Mouse (Mus musculus) NIH3T3 (cell line): ENCODE measurements around the gene Vrk1.
A peak's percentile ranks its signal among the peaks of the same experiment; 100 is the strongest.

Experiments used
- DNase-seq: peaks from one replicate; pipeline ENCODE4 v3.0.0-alpha.2; 2012; ENCODE audit warnings: low read depth

The Vrk1 gene

DNA sequence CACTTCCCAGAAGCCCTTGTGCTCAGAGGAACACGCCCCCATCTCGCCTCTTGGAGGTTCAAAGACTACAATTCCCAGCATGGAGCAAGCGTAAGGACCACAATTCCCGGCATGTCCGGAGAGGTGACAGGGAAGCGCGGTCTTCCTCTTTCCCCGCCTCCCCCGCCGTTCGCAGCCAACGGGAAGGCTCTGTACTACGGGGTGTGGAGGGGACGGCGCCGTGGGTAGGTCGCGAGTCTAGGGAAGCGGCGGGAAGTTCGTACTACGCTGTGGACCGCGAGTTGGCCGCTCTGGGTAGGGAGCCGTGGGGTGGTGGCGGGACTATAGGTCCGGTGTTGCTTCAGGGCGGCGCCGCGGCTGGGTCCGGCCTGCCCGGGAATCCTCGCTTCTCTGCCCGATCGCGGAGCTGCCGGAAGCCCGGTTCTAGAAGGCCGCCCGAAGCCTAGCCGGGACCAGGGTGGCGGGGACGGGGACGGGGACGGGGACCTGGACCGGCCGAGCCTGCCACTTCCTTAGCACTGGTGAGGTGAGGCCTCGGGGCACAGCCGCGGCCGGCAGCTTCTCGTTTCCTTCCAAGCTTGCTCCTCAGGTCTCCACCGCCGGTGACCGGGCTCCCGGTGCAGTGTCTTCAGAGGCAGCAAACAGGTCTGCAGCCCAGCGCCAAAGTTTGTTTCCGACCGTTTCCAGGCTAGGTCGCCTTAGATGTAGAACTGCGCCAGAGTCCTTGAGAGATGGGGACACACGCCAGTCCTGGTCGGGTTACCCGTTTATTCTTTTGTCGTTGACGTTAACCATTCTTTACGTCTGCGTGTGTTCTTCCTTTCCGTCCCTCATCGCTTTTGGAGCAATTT lies at the start of gene Vrk1:
Vrk1 (plus strand) TSS at position 164 of the 851 bp plus-strand sequence.
- DNase-seq, result peak; percentile 97

DNA sequence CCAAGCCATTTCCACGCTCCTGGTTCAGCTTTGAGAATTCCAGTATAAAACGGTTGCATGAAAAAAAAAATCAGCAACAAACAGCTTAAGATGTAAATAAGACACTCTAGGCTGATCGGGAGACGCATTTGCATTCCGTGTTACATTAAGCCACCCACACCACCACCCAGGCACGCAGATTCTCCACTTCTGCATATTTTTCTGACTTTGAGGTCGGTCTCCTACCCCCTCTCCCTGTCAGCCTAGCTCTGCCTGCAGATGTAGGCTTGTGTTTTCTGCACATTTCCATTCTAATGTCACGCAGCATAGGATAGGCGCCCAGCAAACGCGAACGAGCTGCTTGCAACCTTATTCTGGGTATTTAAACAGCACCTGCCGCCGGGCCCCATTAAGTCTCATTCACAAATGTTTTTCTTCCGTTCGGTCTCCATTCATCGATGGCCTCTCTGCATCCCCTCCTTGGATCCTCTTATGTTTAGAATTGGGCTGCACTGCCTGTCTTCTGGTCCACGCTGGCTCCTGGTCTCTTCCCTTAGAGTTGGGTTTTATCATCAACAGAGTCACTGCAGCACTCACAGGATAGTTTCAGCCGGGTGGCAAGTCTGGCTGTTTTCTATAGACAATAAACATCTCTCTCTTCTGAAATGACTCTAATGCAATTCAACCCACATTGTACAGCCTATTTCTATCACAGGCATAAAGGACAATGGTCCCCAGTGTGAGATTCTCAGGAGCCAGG lies 49.3 kb upstream of the Vrk1 start:
- DNase-seq, result no peak

DNA sequence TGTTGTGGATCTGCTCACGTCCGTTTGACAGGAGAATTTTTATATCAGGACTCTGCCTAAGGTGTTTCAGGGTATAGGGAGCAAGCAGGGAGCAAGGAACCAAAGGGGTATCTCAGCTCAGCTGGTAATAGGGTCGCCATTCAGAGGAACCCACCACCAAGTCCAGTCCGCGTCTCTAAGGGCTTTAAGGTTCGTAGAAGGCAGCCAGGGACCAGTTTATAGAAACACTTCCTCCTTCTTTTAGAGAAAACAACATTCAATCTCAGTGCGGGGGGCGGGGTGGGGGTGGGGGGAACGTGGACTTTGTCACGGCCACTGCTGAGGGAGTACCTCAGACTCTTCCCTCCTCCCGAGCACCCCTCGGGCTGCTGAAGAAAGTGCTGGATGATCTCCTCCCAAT lies 48.4 kb upstream of the Vrk1 start:
- no peak for DNase-seq

- peak; percentile 93 for DNase-seq
Measured at GRCm38 (mm10) chr12:105962103-105963011, 47.7 kb upstream of the Vrk1 start.

- DNase-seq, result peak; percentile 29
Measured at GRCm38 (mm10) chr12:105963012-105963572, 46.9 kb upstream of the Vrk1 start.

GRCm38 (mm10) chr12:105966887-105967637 lies 43.0 kb upstream of the Vrk1 start:
- DNase-seq, result peak; percentile 17

DNA sequence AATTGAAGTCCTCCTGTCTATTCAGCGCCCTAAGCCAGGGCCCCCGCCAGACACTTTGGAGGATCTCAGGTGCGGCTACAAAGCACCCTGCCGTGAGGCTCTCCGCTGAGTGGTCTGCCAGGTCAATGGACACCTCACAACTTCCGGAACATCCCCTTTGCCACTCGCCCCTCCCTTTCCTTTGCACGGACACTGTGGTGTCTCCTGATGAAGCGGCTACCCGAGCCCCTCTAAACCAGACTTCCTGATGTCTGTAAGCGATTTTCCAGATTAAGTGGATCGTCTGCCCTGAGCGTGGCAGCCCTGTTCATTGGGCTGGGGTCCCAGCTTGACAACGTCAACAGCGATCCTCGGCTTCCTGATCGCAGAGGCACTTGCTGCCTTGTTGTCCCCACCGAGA lies 42.2 kb upstream of the Vrk1 start:
- no peak for DNase-seq

DNA sequence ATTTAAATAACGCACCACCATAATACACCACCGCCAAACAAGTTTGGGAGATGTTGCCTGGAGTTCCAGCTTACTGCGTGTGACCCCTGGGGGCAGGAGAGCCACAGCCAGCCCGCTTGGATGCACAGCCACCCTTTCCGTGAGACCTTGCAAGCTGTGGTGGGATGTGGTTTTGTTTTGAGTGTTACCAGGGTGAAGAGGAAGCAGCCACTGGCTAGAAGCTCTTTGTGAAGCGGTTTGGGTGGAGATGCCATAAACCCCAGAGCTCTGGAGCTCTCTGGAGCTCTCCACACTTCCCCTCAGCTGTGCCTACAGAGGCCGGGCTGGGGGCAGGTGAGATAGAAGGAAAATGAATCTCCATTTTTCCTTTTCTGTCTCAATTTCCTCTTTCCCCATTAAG lies 38.8 kb upstream of the Vrk1 start:
- no peak for DNase-seq

GRCm38 (mm10) chr12:105972673-105973072 lies 37.4 kb upstream of the Vrk1 start:
- DNase-seq, result no peak

DNA sequence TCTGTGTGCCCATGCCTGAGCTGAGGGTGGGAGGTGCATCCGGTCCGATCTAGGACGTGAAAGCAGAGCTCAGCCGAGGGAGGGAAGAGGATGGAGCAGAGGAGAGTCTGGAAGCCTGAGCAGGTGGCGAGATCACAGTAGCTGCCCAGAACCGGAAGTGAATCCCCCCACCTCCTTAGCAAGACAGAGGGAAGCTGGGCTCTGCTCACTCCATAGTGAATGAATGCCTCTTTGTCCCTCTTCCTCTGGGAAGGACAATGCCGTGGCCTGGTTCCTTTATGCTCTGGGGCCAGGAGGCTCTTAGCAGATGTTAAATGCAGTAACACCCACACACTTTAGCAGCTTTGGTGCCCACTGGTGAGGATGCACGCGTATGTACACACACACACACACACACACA lies 36.3 kb upstream of the Vrk1 start:
- no peak for DNase-seq

DNA sequence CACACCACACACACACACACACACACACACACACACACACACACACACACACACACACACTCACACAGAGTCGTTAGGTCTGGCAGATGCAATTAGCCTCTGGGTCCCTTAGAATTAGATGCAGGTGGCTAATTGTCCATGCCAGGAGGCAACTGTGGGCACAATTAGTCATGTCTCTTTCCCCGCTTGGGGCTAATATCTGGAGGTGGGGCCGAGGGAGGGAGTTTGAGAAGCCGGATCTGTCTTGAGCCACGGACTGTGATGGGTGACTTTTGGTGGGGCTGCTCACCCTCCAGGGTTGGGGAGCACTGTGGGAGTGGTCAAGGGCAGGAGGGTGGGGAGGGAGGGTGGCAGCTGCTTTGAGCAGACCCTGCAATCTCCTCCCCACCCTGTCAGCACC lies 35.9 kb upstream of the Vrk1 start:
- DNase-seq, result no peak

DNA sequence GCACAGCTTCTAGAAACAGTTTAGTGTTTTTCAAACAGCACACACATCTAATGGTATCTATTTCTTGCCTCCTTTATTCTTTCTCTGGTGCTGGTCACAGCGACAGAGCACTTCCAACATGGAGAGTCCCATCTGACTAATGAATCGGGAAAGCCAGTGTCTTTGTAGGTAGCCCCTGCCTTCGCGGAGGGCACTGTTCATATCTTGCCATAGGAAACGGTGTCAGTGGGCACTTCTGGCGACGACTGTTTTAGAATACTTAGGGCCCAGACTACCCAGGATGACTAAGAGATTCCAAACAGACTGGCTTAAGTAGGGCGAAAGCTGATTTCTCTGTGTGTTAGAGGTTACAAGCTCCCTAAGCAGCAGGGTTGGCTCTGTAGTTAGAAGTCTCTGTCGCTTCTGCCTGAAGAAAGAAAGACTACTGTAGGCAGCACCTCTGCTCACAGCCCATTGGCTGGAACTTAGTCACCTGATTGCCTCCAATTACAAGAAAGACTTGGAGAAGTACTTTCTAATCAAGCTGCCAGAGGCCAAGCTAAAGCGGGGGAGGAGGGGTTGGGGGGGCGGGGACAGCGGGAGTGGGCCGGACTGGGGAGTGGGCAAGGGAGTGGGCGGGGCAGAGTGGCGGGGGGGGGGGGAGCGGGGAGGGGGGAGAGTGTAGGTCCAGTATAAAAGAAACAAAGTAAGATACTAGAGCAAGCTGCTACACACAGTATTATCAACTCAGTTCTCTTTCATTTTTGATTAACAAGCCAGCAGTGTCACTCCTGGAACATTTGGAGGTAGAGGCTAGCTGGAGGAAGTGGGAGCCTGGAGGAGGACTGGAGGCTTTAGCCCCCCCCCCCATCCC lies 28.7 kb upstream of the Vrk1 start:
- DNase-seq, result no peak

DNA sequence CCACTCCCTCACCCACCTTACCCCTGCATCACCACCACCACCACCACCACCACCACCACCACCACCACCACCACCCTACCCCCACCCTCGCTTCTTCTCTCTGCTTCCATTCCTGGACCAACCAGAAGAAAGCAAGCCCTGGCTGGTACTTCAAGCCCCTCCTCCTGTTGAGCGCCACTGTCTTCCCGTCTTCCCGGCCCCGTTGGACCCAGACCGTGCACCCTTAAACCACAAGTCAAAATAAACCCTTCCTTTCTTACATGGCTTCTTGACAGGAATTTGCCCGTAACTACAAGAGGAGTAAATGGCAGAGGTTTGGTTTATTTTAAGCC lies 28.1 kb upstream of the Vrk1 start:
- DNase-seq, result no peak

DNA sequence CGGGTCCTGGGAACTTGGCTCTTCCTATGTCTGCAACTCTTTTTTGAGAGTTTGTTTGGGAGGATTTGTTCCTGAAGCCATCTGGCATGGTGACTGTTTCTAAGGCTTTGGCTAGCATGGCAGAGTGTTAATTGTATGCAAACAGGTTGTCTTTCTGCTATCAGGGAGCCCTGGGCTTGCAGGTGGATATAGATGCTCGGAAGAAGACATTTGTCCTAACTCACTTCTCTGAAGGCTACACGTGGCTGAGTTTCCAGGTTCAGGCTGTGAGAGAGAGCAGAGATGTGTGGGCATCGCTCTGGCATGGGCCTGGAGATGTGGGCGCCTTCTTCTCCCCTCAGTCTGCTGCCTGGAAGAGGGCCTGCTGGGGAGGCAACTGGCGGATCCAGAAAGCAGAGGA lies 27.4 kb upstream of the Vrk1 start:
- no peak for DNase-seq

DNA sequence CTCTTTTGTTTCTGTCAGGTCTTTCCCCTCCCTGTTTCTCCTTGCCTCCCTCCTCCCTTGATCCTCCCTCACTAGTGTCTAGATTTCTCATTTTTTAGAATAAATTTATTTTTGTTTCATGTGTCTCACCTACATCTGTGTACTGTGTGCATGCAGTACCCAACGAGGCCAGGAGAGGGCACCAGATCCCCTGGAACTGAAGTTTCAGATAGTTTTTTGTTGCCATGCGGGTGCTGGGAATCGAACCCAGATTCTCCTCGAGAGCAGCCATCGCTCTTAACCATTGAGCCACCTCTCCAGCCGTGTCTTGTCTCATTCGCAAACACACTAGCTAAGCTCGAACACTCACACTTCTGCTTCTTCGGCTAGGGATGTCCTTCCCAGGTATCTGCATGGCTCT lies 26.5 kb upstream of the Vrk1 start:
- DNase-seq, result no peak

DNA sequence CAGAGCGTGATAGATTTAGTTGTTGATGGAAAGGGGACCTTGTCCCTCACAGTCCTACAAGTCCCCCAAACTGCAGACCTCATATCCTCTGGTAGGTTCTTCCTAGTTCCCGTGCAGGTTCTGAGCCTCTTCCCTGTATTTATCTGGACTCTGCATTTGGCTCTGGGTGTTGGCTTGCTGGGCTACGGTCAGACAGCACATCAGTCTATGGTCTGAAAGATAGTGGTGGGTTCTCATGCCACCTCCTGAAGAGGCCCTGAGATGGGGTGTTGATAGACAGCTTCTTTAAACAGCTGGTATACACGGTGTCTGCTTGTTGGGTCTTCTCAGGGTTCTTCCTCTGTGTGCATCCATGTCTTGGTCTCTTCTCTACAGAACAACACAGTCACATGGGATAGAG lies 21.6 kb upstream of the Vrk1 start:
- no peak for DNase-seq

DNA sequence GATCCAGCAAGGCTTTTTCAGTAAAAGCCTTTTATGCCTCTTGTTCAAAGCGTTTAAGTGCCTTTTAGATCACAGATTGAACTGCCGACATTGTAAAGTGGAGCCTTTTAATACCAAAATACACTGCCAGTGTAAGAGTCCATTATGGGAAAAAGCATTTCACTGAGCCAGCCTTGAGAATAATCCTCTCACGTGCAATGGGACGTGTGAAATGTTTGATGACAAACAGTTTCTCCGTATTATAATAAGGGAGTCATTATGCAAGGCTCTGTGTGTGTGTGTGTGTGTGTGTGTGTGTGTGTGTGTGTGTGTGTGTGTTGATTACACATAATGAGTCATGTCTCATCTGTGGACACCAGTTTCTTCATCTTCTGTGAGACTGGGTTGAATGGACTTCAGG lies 17.3 kb upstream of the Vrk1 start:
- no peak for DNase-seq

DNA sequence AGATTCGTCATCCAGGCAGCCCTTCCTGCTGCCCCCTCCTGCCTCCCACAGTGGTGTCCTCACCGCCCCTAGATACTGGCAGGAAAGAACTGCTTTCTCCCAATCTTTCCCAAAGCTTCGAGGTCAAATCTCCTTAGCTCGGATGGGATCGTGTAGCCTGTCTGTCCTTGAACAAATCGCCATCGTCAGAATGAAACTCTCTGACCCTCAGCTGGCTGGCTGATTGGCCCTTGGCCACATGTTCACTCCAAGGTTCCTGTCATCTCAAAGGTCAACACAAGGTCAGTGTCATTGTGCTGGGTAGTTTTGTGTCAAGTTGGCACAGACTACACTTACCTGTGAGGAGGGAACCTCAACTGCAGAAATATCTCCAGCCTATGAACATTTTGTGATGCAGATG lies 16.7 kb upstream of the Vrk1 start:
- DNase-seq, result no peak

GRCm38 (mm10) chr12:105995940-105996339 lies 14.1 kb upstream of the Vrk1 start:
- no peak for DNase-seq

- no peak for DNase-seq
Measured at GRCm38 (mm10) chr12:105997028-105997786, 12.8 kb upstream of the Vrk1 start.
